In genomic region chr7:101683976-101684630, GRCm38 (mm10) we compare ENCODE assay signal across 20 mouse cellular contexts. TPM values are rescaled to one million over a fixed set of nuclear protein-coding genes. Genes with fewer than 3 reads are reported as not detected.
A peak's percentile ranks its signal among the peaks of the same experiment; 100 is the strongest.
DNase-seq lines count a peak whose midpoint lies in the region; ATAC-seq and TF ChIP-seq lines count a peak whose summit lies in the region.
"Had no signal": no experiment of that assay in that cellular context is flagged by ENCODE, and none has a peak within 500 bp of the region (broad histone marks: within the 10 kb centered on the region; RNA-seq: fewer than 3 reads in every experiment).

No protein-coding gene starts in this region.

- no peak overlapping the region for H3K27ac ChIP-seq in hindbrain, embryonic 15.5 days (replicated peaks)
- H3K27ac ChIP-seq in midbrain, postnatal 0 days (ENCODE audit: low read depth, low read length): no peak overlapping the region
- H3K27ac ChIP-seq: embryonic facial prominence, embryonic 12.5 days; kidney, embryonic 15.5 days; layer of hippocampus, adult 2 months; liver, embryonic 14.5 days; stomach, embryonic 15.5 days had no signal

- intact Hi-C loops in heart, postnatal 10 days (cut with DNase I): no loop called here

- 0 out of 2 replicates have a peak, but pooled peaks cover 3% of the 10 kb centered on the region for H3K36me3 ChIP-seq in hindbrain, embryonic 15.5 days
- H3K36me3 ChIP-seq in midbrain, postnatal 0 days (ENCODE audit: insufficient read depth, low read length): 0 out of 2 replicates have a peak, but pooled peaks cover 8% of the 10 kb centered on the region
- H3K36me3 ChIP-seq: stomach, embryonic 15.5 days had no signal

- WGBS in hindbrain, embryonic 15.5 days: 11% methylated on average over 9 of the region's 9 CpGs
- 11% methylated on average over 9 of the region's 9 CpGs for WGBS in midbrain, postnatal 0 days

- peak; percentile 5 for DNase-seq in embryo, embryonic 11 days
- no peak for DNase-seq in embryo, embryonic 10 days (ENCODE audit: low spot score)
- DNase-seq in brain, embryonic 14.5 days (ENCODE audit: low read depth): peak; percentile 45
- no peak for DNase-seq in midbrain, postnatal 0 days (ENCODE audit: low spot score)
- DNase-seq in left cerebral cortex, adult 9 months (ENCODE audit: low spot score in 2 of 2): no peak
- DNase-seq in heart, postnatal 10 days: no peak
- DNase-seq in right cerebral cortex, postnatal 4 days: no peak
- DNase-seq: adrenal gland, postnatal 10 days; cerebellum, postnatal 14 days; gastrocnemius, postnatal 36 days; lung, postnatal 36 days; thymus, postnatal 25 days had no signal

- no peaks in the 10 kb centered on the region for H3K9me3 ChIP-seq in hindbrain, embryonic 15.5 days
- no peaks in the 10 kb centered on the region for H3K9me3 ChIP-seq in midbrain, postnatal 0 days (ENCODE audit: low read length)
- H3K9me3 ChIP-seq: embryonic facial prominence, embryonic 12.5 days; kidney, embryonic 15.5 days; stomach, embryonic 15.5 days had no signal

- TF ChIP-seq CTCF in brain, embryonic 14.5 days (IDR thresholded peaks at IDR 0.05; ENCODE audit: borderline replicate concordance, extremely low read depth, insufficient read depth, insufficient read length): no peak
- no peak for TF ChIP-seq CTCF in midbrain, postnatal 0 days (IDR thresholded peaks at IDR 0.05)

- no peak overlapping the region for H3K4me3 ChIP-seq in hindbrain, embryonic 15.5 days
- H3K4me3 ChIP-seq in midbrain, postnatal 0 days (ENCODE audit: low read depth, low read length): no peak overlapping the region
- H3K4me3 ChIP-seq: embryonic facial prominence, embryonic 12.5 days; kidney, embryonic 15.5 days; layer of hippocampus, adult 2 months; stomach, embryonic 15.5 days had no signal

- H3K9ac ChIP-seq in hindbrain, embryonic 15.5 days: no peak overlapping the region
- H3K9ac ChIP-seq in midbrain, postnatal 0 days (replicated peaks; ENCODE audit: low read length, poor library complexity, severe bottlenecking): no peak overlapping the region
- H3K9ac ChIP-seq: embryonic facial prominence, embryonic 12.5 days; kidney, embryonic 15.5 days; liver, embryonic 14.5 days; stomach, embryonic 15.5 days had no signal

- H3K27me3 ChIP-seq in hindbrain, embryonic 15.5 days: no peaks in the 10 kb centered on the region
- H3K27me3 ChIP-seq in midbrain, postnatal 0 days (ENCODE audit: insufficient read depth, low read length): no peaks in the 10 kb centered on the region
- H3K27me3 ChIP-seq: CH12.LX; embryonic facial prominence, embryonic 12.5 days; kidney, embryonic 15.5 days; stomach, embryonic 15.5 days had no signal

- no peak overlapping the region for H3K4me2 ChIP-seq in hindbrain, embryonic 15.5 days
- H3K4me2 ChIP-seq in midbrain, postnatal 0 days (ENCODE audit: low read depth, low read length, poor library complexity, severe bottlenecking): 0 out of 2 replicates have a peak overlapping the region, but pooled peaks have one; percentile 7
- H3K4me2 ChIP-seq: embryonic facial prominence, embryonic 12.5 days; kidney, embryonic 15.5 days; stomach, embryonic 15.5 days had no signal

- peaks cover 13% of the 10 kb centered on the region for H3K4me1 ChIP-seq in hindbrain, embryonic 15.5 days (replicated peaks)
- peaks cover 3% of the 10 kb centered on the region; the same call in 1 of the 2 replicates for H3K4me1 ChIP-seq in midbrain, postnatal 0 days (ENCODE audit: insufficient read depth, low read length)
- H3K4me1 ChIP-seq: stomach, embryonic 15.5 days had no signal

- no peak for TF ChIP-seq POLR2A in brain, embryonic 14.5 days (IDR thresholded peaks at IDR 0.05; ENCODE audit: borderline replicate concordance, extremely low read depth, insufficient read depth, insufficient read length, poor library complexity, severe bottlenecking)

- ATAC-seq in hindbrain, embryonic 15.5 days (ENCODE audit: low FRiP score, low read depth): peak; percentile 60; the same call in 1 of the 2 replicates
- ATAC-seq in midbrain, postnatal 0 days (ENCODE audit: low FRiP score): no peak
- ATAC-seq: inflammation-experienced regulatory T-cells, adult 6 months had no signal

RNA-seq across cellular contexts. Expression of gene Clpb, which starts 20.7 kb away (rescaled TPM):
- 20.1 and 25.4 TPM in 2 replicates for polyA plus RNA-seq in brain, embryonic 14.5 days (2012; rRNA removed)
- polyA plus RNA-seq in hindbrain, embryonic 15.5 days (2015; fragmentation: Nextera tagmentation; extraction: Ambion mirVana): 37.5 and 43.5 TPM in 2 replicates
- total RNA-seq in midbrain, postnatal 0 days (2014; rRNA removed): 39.7 and 53.1 TPM in 2 replicates
- polyA plus RNA-seq in midbrain, postnatal 0 days (2015; fragmentation: Nextera tagmentation; extraction: Ambion mirVana): 33.4 and 43.3 TPM in 2 replicates
- total RNA-seq in heart, postnatal 10 days (2021): 10 to 100 TPM; 62.7 to 67.0 TPM

Comparison
In these comparisons a context has a peak if more than half of its experiments do, and no peak if none do; other contexts are left out.
1. DNase-seq: peak in embryo, embryonic 11 days (single experiment) and brain, embryonic 14.5 days (single experiment); none in embryo, embryonic 10 days (single experiment), midbrain, postnatal 0 days (single experiment), left cerebral cortex, adult 9 months (0 of 2), heart, postnatal 10 days (0 of 2) and right cerebral cortex, postnatal 4 days (single experiment).